18 mouse cellular contexts compared by ENCODE assay signal in the genomic region with DNA sequence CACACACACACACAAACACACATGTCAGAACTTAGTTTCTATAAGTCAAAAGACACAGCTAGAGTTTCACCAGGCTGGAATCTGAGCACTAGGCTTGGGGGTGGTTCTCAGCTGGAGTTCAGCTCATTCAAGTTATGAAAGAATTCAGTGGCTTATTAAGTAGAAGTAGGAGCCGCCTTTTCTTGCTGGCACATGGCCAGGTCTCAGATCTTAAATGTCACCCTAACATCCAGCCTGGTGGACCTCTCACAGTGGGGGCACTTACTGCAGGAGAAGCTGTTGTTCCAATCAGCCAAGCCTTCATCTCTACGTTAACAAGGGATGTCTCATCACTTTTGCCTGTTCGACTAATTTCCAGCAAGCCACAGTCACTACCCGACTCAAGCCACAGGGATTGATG. TPM values are rescaled to one million over a fixed set of nuclear protein-coding genes. Genes with fewer than 3 reads are reported as not detected.
DNase-seq lines count a peak whose midpoint lies in the region; ATAC-seq and TF ChIP-seq lines count a peak whose summit lies in the region.
"Had no signal": no experiment of that assay in that cellular context is flagged by ENCODE, and none has a peak within 500 bp of the region (broad histone marks: within the 10 kb centered on the region; RNA-seq: fewer than 3 reads in every experiment).

No protein-coding gene starts in this region.

- no peaks in the 10 kb centered on the region for H3K27me3 ChIP-seq in forebrain, embryonic 12.5 days
- no peaks in the 10 kb centered on the region for H3K27me3 ChIP-seq in forebrain, embryonic 11.5 days (ENCODE audit: control insufficient read depth, insufficient read depth, low read length)
- no peaks in the 10 kb centered on the region for H3K27me3 ChIP-seq in midbrain, embryonic 10.5 days (ENCODE audit: low read depth, poor library complexity, severe bottlenecking)
- H3K27me3 ChIP-seq in midbrain, postnatal 0 days (ENCODE audit: insufficient read depth, low read length) = no peaks in the 10 kb centered on the region
- no peaks in the 10 kb centered on the region for H3K27me3 ChIP-seq in midbrain, embryonic 14.5 days (ENCODE audit: control insufficient read depth, insufficient read depth, low read length)
- H3K27me3 ChIP-seq in intestine, embryonic 15.5 days (replicated peaks) = no peaks in the 10 kb centered on the region
- H3K27me3 ChIP-seq: limb, embryonic 15.5 days had no signal

- no peaks in the 10 kb centered on the region for H3K9me3 ChIP-seq in forebrain, embryonic 12.5 days
- H3K9me3 ChIP-seq in forebrain, embryonic 11.5 days (ENCODE audit: control insufficient read depth, low read length) = no peaks in the 10 kb centered on the region
- H3K9me3 ChIP-seq in midbrain, embryonic 10.5 days (replicated peaks) = no peaks in the 10 kb centered on the region
- H3K9me3 ChIP-seq in midbrain, postnatal 0 days (ENCODE audit: low read length) = no peaks in the 10 kb centered on the region
- no peaks in the 10 kb centered on the region for H3K9me3 ChIP-seq in midbrain, embryonic 14.5 days (ENCODE audit: control insufficient read depth, low read length)
- no peaks in the 10 kb centered on the region for H3K9me3 ChIP-seq in intestine, embryonic 15.5 days
- H3K9me3 ChIP-seq: heart, embryonic 10.5 days; limb, embryonic 15.5 days had no signal

- no peaks in the 10 kb centered on the region for H3K36me3 ChIP-seq in forebrain, embryonic 12.5 days (replicated peaks)
- H3K36me3 ChIP-seq in forebrain, embryonic 11.5 days (ENCODE audit: control insufficient read depth, insufficient read depth, low read length) = no peaks in the 10 kb centered on the region
- peaks cover 28% of the 10 kb centered on the region for H3K36me3 ChIP-seq in midbrain, embryonic 10.5 days
- no peaks in the 10 kb centered on the region for H3K36me3 ChIP-seq in midbrain, postnatal 0 days (ENCODE audit: insufficient read depth, low read length)
- no peaks in the 10 kb centered on the region for H3K36me3 ChIP-seq in midbrain, embryonic 14.5 days (ENCODE audit: control insufficient read depth, insufficient read depth, low read length)
- H3K36me3 ChIP-seq in intestine, embryonic 15.5 days = no peaks in the 10 kb centered on the region
- H3K36me3 ChIP-seq: heart, embryonic 10.5 days; limb, embryonic 15.5 days had no signal

- no peak for TF ChIP-seq CTCF in midbrain, postnatal 0 days (IDR thresholded peaks at IDR 0.05)
- no peak for TF ChIP-seq CTCF in brain, embryonic 14.5 days (IDR thresholded peaks at IDR 0.05; ENCODE audit: borderline replicate concordance, extremely low read depth, insufficient read depth, insufficient read length)

- WGBS in forebrain, embryonic 12.5 days = 6% methylated on average over 4 of the region's 4 CpGs
- 29% methylated on average over 4 of the region's 4 CpGs for WGBS in forebrain, embryonic 11.5 days
- 57% methylated on average over 4 of the region's 4 CpGs for WGBS in midbrain, embryonic 10.5 days
- 13% methylated on average over 4 of the region's 4 CpGs for WGBS in midbrain, postnatal 0 days
- WGBS in midbrain, embryonic 14.5 days = 11% methylated on average over 4 of the region's 4 CpGs
- 61% methylated on average over 4 of the region's 4 CpGs for WGBS in intestine, embryonic 15.5 days

- H3K27ac ChIP-seq in forebrain, embryonic 12.5 days = peak overlapping the region; percentile 70
- no peak overlapping the region for H3K27ac ChIP-seq in forebrain, embryonic 11.5 days (ENCODE audit: low read depth, low read length)
- H3K27ac ChIP-seq in midbrain, embryonic 10.5 days (replicated peaks) = peak overlapping the region; percentile 24
- no peak overlapping the region for H3K27ac ChIP-seq in midbrain, postnatal 0 days (ENCODE audit: low read depth, low read length)
- H3K27ac ChIP-seq in midbrain, embryonic 14.5 days (replicated peaks; ENCODE audit: low read depth, low read length) = peak overlapping the region; percentile 34; the same call in 1 of the 2 replicates
- H3K27ac ChIP-seq in intestine, embryonic 15.5 days = no peak overlapping the region
- H3K27ac ChIP-seq: heart, embryonic 10.5 days; left cerebral cortex, adult 2 months; limb, embryonic 15.5 days had no signal

- H3K4me3 ChIP-seq in forebrain, embryonic 12.5 days (replicated peaks) = no peak overlapping the region
- H3K4me3 ChIP-seq in forebrain, embryonic 11.5 days (ENCODE audit: low read depth, low read length) = no peak overlapping the region
- no peak overlapping the region for H3K4me3 ChIP-seq in midbrain, embryonic 10.5 days
- no peak overlapping the region for H3K4me3 ChIP-seq in midbrain, postnatal 0 days (ENCODE audit: low read depth, low read length)
- H3K4me3 ChIP-seq in midbrain, embryonic 14.5 days (replicated peaks; ENCODE audit: low read depth, low read length) = no peak overlapping the region
- no peak overlapping the region for H3K4me3 ChIP-seq in intestine, embryonic 15.5 days (replicated peaks)
- H3K4me3 ChIP-seq: erythroblast, embryonic 14.5 days; heart, embryonic 10.5 days; left cerebral cortex, adult 2 months; limb, embryonic 15.5 days had no signal

- 0 out of 2 replicates have a peak, but pooled peaks have one; percentile 16 for ATAC-seq in forebrain, embryonic 12.5 days (ENCODE audit: low FRiP score)
- ATAC-seq in forebrain, embryonic 11.5 days (replicated peaks; ENCODE audit: low FRiP score) = no peak
- ATAC-seq in midbrain, postnatal 0 days (ENCODE audit: low FRiP score) = no peak
- no peak for ATAC-seq in midbrain, embryonic 14.5 days (ENCODE audit: low FRiP score, low TSS enrichment)
- no peak for ATAC-seq in intestine, embryonic 15.5 days

- no peak for DNase-seq in forebrain, embryonic 11.5 days (ENCODE audit: low spot score)
- no peak for DNase-seq in midbrain, embryonic 10.5 days (ENCODE audit: low spot score)
- DNase-seq in midbrain, postnatal 0 days (ENCODE audit: low spot score) = no peak
- peak; percentile 71 for DNase-seq in brain, embryonic 14.5 days (ENCODE audit: low read depth)
- DNase-seq in midbrain, embryonic 14.5 days = peak; percentile 45
- DNase-seq: cerebellum, adult 9-11 months; heart, postnatal 10 days; kidney, adult 2 months; kidney, postnatal 14 days; lung, postnatal 36 days; right cerebral cortex, postnatal 25 days; thymus, postnatal 36 days had no signal

- TF ChIP-seq POLR2A in brain, embryonic 14.5 days (IDR thresholded peaks at IDR 0.05; ENCODE audit: borderline replicate concordance, extremely low read depth, insufficient read depth, insufficient read length, poor library complexity, severe bottlenecking) = no peak

- no peak overlapping the region for H3K4me2 ChIP-seq in forebrain, embryonic 12.5 days
- H3K4me2 ChIP-seq in forebrain, embryonic 11.5 days (ENCODE audit: low read depth, low read length, severe bottlenecking) = no peak overlapping the region
- H3K4me2 ChIP-seq in midbrain, postnatal 0 days (ENCODE audit: low read depth, low read length, poor library complexity, severe bottlenecking) = no peak overlapping the region
- no peak overlapping the region for H3K4me2 ChIP-seq in midbrain, embryonic 14.5 days (ENCODE audit: low read length)
- H3K4me2 ChIP-seq in intestine, embryonic 15.5 days (replicated peaks) = no peak overlapping the region
- H3K4me2 ChIP-seq: limb, embryonic 15.5 days had no signal

- no peak overlapping the region for H3K9ac ChIP-seq in forebrain, embryonic 12.5 days
- H3K9ac ChIP-seq in forebrain, embryonic 11.5 days (ENCODE audit: low read length) = no peak overlapping the region
- H3K9ac ChIP-seq in midbrain, postnatal 0 days (replicated peaks; ENCODE audit: low read length, poor library complexity, severe bottlenecking) = no peak overlapping the region
- no peak overlapping the region for H3K9ac ChIP-seq in midbrain, embryonic 14.5 days (replicated peaks; ENCODE audit: low read length)
- H3K9ac ChIP-seq in intestine, embryonic 15.5 days = no peak overlapping the region
- H3K9ac ChIP-seq: limb, embryonic 15.5 days had no signal

- H3K4me1 ChIP-seq in forebrain, embryonic 12.5 days = peaks cover 59% of the 10 kb centered on the region
- H3K4me1 ChIP-seq in forebrain, embryonic 11.5 days (replicated peaks; ENCODE audit: control insufficient read depth, insufficient read depth, low read length) = peaks cover 12% of the 10 kb centered on the region; the same call in 1 of the 2 replicates
- peaks cover 68% of the 10 kb centered on the region for H3K4me1 ChIP-seq in midbrain, embryonic 10.5 days
- H3K4me1 ChIP-seq in midbrain, postnatal 0 days (ENCODE audit: insufficient read depth, low read length) = 0 out of 2 replicates have a peak, but pooled peaks cover 8% of the 10 kb centered on the region
- peaks cover 48% of the 10 kb centered on the region for H3K4me1 ChIP-seq in midbrain, embryonic 14.5 days (ENCODE audit: control insufficient read depth, insufficient read depth, low read length)
- 0 out of 2 replicates have a peak, but pooled peaks cover 3% of the 10 kb centered on the region for H3K4me1 ChIP-seq in intestine, embryonic 15.5 days (replicated peaks)
- H3K4me1 ChIP-seq: heart, embryonic 10.5 days had no signal

RNA-seq across cellular contexts. Expression of a gene that starts 39.5 kb away (rescaled TPM):
- polyA plus RNA-seq in forebrain, embryonic 12.5 days (2016; fragmentation: Nextera tagmentation; extraction: Ambion mirVana) = 49.5 and 49.6 TPM in 2 replicates
- polyA plus RNA-seq in forebrain, embryonic 11.5 days (2014; fragmentation: Nextera tagmentation; extraction: Ambion mirVana) = 45.3 and 48.8 TPM in 2 replicates
- polyA plus RNA-seq in midbrain, embryonic 10.5 days (2016; fragmentation: Nextera tagmentation; extraction: Ambion mirVana) = 42.5 and 50.1 TPM in 2 replicates
- total RNA-seq in midbrain, postnatal 0 days (2014; rRNA removed) = 64.9 and 68.7 TPM in 2 replicates
- 28.4 and 33.2 TPM in 2 replicates for polyA plus RNA-seq in midbrain, postnatal 0 days (2015; fragmentation: Nextera tagmentation; extraction: Ambion mirVana)
- polyA plus RNA-seq in brain, embryonic 14.5 days (2012; rRNA removed) = 66.8 and 80.0 TPM in 2 replicates
- 63.4 and 72.2 TPM in 2 replicates for polyA plus RNA-seq in midbrain, embryonic 14.5 days (2014; fragmentation: Nextera tagmentation; extraction: Ambion mirVana)
- polyA plus RNA-seq in intestine, embryonic 15.5 days (2015; fragmentation: Nextera tagmentation; extraction: Ambion mirVana) = 10.9 and 11.1 TPM in 2 replicates

Comparison
In these comparisons a context has a peak if more than half of its experiments do, and no peak if none do; other contexts are left out.
1. H3K27ac ChIP-seq: peak in forebrain, embryonic 12.5 days (single experiment), midbrain, embryonic 10.5 days (single experiment) and midbrain, embryonic 14.5 days (single experiment); none in forebrain, embryonic 11.5 days (single experiment), midbrain, postnatal 0 days (single experiment) and intestine, embryonic 15.5 days (single experiment).
2. DNase-seq: peak in brain, embryonic 14.5 days (single experiment) and midbrain, embryonic 14.5 days (single experiment); none in forebrain, embryonic 11.5 days (single experiment), midbrain, embryonic 10.5 days (single experiment) and midbrain, postnatal 0 days (single experiment).